Mouse (Mus musculus): ENCODE results near the gene Crygn.

Gene Crygn

DNA sequence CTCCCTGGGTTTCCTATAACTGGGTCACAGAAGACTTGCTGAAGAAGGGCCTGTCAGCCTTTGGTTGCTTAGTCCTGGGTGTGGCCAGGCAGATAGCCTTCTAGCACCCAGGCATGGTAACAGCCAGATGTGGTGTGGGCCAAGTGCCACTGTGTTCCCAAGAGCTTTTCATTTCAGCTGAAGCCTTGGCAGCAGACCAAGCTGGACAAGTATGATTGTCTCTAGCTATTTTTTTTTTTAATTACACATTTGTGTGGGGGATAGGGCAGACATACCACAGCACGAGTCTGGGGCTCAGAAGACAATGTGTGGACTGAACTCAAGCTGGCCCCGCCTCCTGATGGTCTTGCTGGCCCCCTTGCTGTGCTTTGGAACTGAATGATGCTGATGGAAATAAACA lies 47.8 kb downstream of the Crygn start:
- no peak for DNase-seq (ENCODE audit: low spot score)

DNA sequence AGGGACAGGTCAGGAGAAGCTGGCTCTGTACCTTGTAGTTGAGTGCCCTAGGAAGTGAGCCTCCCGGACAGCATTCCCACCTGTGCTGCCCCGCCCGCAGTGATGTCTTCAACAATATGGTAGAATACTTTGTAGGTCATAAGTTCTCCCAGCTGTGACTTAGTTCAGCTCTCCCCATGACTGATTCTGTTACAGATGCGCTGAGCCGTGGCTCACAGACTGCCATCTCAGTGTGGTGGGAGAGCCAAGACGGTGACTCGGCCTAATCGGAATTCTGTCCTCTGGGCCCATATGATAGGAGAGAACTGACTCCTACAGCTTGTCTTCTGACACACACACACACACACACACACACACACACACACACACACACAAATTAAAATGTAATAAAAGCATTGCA lies 53.2 kb downstream of the Crygn start:
- no peak for DNase-seq (ENCODE audit: low spot score)

DNA sequence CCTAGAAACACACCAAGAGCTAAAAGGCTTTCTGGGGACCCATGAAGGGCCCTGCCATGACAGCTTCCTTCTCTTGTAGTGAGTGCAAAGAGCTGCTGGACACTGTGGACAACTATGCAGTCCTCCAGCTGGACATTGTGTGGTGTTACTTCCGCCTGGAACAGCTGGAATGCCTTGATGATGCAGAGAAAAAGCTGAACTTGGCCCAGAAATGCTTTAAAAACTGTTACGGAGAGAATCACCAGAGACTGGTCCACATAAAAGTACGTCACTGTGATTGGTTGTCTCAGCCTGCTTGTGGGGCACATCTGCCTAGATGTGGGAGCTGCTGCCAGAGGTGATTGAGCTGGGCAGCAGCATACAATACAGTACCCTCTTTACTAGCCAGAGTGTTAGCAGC lies 56.5 kb downstream of the Crygn start:
- DNase-seq (ENCODE audit: low spot score): no peak

Data from embryo, embryonic 10.5 days (tissue).